In genomic region chr13:92750976-92751518, GRCm38 (mm10) we compare ENCODE assay signal across 8 mouse cellular contexts. TPM values are rescaled to one million over a fixed set of nuclear protein-coding genes. Genes with fewer than 3 reads are reported as not detected.
DNase-seq lines count a peak whose midpoint lies in the region; ATAC-seq lines count a peak whose summit lies in the region.

No protein-coding gene starts in this region.

- H3K27ac ChIP-seq in hindbrain, embryonic 13.5 days: peak overlapping the region; percentile 52; the same call in 1 of the 2 replicates

- peak; percentile 91 for DNase-seq in heart, adult 11 months
- no peak for DNase-seq in heart, postnatal 25 days (ENCODE audit: low spot score)
- peak; percentile 79 for DNase-seq in cerebellum, adult 9-10 months
- peak; percentile 73 for DNase-seq in forelimb bud, embryonic 11.5 days (ENCODE audit: low read depth, low spot score)
- DNase-seq in layer of hippocampus, postnatal 10 days (ENCODE audit: low spot score in 2 of 2): peak; percentile 82 to 87
- DNase-seq in lung, postnatal 10 days: peak; percentile 79
- DNase-seq in retina, embryonic 14.5 days (ENCODE audit: low spot score): peak; percentile 85

- peak overlapping the region; percentile 23; the same call in 1 of the 2 replicates for H3K4me2 ChIP-seq in hindbrain, embryonic 13.5 days

- H3K4me3 ChIP-seq in hindbrain, embryonic 13.5 days: no peak overlapping the region

- intact Hi-C loops in heart, postnatal 25 days (cut with DNase I): loop anchor here (2.0 to 10.0 kb wide), 7 partner anchors 114 to 968 kb away; no protein-coding TSS in a partner anchor

- no peak overlapping the region for H3K9ac ChIP-seq in hindbrain, embryonic 13.5 days

- H3K9me3 ChIP-seq in hindbrain, embryonic 13.5 days: no peaks in the 10 kb centered on the region

- H3K4me1 ChIP-seq in hindbrain, embryonic 13.5 days (replicated peaks): peaks cover 7% of the 10 kb centered on the region

- no peaks in the 10 kb centered on the region for H3K27me3 ChIP-seq in hindbrain, embryonic 13.5 days

- WGBS in hindbrain, embryonic 13.5 days: 21% methylated on average over 7 of the region's 7 CpGs

- H3K36me3 ChIP-seq in hindbrain, embryonic 13.5 days: no peaks in the 10 kb centered on the region

- ATAC-seq in hindbrain, embryonic 13.5 days (ENCODE audit: low FRiP score): peak; percentile 73

RNA-seq across cellular contexts. Expression of gene Thbs4, which starts 43.6 kb away (rescaled TPM):
- total RNA-seq in heart, postnatal 25 days (2021): 1 to 10 TPM; 3.9 to 6.0 TPM
- 1.8 TPM in 2 replicates for polyA plus RNA-seq in hindbrain, embryonic 13.5 days (2015; fragmentation: Nextera tagmentation; extraction: Ambion mirVana)
- 1 to 10 TPM; 3.5 to 4.9 TPM for total RNA-seq in layer of hippocampus, postnatal 10 days (2021)
